Mouse (Mus musculus) layer of hippocampus, postnatal 36 days (tissue): Measurements from ENCODE around the gene Cox19. TPM values are rescaled to one million over a fixed set of nuclear protein-coding genes. Genes with fewer than 3 reads are reported as not detected.

Source experiments
- DNase-seq, 2 experiments: peaks; one replicate each; pipeline ENCODE4 v3.0.0; 2022
- total RNA-seq, 2 experiments: library from RNA; stranded (reverse); gene quantifications; 2 replicates each; pipeline ENCODE4 v1.2.3; 2021

Cox19 gene
- total RNA-seq, 2 experiments from 2014 or later = 68.6 to 76.3 TPM

DNA sequence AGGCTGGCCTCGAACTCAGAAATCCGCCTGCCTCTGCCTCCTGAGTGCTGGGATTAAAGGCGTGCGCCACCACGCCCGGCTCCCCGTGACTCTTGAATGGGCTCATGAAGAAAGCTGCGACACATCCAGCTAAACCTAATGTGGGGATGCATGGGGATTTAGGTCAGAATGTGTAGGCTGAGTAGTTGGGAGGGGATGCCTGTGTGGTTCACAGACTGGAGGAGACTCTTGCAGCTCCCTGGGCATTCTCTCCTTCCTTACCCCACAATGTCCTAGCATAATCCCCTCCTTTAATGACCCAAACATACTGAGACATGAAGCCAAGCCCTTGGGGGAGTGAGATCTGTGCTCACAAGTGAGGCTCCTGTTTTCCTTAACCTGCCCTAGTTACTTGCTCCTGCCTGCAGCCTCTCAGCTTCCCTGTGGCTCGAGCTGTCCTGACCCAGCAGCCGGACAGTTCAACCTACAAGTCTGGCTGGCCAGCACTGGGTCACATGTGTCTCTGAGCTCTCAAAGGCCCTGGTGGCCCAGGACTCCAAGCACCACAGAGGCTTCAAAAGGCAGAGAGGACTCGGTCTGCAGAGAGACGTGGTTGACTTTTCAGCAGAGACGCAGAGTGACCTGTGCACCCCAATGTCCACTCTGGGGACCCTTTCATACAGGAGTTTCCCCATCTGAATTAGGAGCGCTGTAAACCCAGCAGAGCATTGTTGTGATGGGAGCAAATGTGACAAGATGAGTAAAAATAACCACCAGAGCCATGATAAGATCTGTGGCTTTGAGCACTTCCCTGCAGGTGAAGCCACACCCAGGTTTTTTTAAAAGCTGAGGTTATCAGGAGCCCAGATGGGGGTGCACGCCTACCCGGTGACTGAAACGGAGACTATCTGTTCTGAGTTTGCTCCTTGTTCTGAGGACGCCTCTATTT is 30.6 kb upstream of the Cox19 start:
- DNase-seq = no peak

DNA sequence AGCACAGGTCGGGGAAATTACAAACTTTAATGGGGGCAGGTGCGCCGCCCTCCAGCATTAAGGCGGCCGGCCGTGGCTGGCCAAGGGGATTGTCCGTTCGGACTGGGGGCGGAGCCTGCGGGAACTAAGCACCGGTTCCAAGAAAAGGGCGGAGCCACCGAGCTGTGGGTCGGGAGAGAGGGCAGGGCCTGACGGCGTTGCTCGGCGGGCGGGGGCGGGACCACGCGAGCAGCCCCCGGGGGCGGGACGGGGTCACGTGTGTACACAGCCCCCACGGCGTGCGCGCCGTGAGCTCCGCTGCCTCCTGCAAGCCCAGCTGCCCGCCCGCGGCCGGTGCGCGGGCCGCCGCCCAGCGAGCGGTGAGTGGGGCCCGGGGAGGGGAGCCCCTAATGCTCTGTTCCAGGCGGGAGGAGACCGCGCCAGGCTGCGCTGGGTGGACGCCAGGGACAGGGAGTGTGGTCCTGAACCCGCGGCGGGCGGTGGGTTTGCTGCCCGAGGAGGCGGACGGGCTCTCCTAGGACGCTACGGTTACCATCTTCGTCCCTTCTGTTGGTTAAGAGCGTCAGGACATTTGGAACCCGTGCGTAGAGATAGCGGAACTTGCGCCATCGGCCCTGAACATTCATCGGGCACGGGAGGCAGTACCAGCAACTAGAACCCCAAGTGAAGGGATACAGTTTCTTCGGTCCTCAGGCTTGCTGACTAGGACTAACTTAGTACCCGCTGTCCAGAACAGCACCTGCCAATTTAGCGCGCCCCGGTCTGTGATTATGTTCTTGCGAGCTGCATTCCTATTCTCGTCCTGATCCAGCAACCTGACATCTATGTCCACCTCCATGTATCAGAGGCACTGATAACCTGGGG is 29.4 kb upstream of the Cox19 start:
- DNase-seq = peak; percentile 84 to 88

DNA sequence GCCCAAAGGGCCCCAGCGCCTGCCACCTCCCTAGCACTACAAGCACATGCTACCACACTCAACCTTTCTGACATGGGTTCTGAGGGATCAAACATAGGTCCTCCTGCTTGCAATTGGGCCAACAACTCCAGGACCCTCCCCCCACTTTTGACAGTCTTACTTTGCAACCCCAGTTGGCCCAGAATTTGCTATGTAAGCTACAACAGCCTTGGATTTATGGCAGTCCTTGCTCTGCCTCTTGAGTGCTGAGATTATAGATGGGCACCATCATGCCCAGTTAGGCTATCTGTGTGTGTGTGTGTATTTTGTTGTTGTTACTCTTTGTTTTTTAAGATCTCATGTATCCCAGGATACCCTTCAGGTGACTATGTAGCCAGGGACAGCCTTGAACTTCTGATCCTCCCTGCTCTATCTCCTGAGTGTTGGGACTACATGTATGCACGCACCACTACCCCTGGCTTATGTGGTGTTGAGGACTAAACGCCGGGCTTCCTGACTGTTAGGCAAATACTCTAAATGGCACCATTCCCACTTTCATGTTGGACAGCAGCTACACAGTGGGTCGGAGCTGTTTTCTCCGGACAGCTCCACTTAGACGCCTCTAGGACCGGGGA is 28.7 kb upstream of the Cox19 start:
- DNase-seq = no peak

DNA sequence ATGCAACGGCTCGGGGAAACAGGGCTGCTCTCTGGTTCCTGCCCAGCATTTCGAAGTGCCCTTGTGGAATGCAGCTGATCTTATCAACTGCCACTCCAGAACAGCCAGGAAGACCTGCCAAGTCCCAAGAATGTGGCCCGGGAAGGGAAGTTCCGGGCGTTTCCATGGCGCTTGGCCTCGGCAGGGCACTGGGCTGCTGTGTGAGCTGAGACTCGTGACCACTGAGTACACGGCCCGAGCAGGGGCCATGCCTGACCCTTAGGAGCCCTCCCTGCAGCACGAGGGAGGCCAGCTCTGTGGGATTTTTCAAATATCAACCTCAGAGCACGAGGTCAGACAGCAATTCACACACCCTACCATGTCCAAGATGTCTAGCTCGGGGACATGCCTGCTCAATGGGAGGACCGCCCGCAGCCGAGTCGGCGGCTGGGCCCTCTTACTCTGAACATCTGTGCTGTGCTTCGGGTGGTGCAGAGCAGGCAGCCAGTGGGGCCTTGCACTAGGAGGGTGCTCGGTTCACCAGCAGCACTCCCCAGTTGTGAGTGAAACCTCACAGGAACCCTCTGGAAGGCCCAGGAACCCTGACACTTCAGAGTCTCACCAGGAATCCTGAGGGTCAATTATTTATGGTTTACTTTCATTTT is 27.9 kb upstream of the Cox19 start:
- DNase-seq = no peak

GRCm38 (mm10) chr5:139378271-139378556 is 27.0 kb upstream of the Cox19 start:
- DNase-seq = no peak

GRCm38 (mm10) chr5:139377468-139378270 is 26.5 kb upstream of the Cox19 start, which contains the start of gene Gpr146:
Gene Gpr146, plus strand, starts transcription at chr5:139377697.
- DNase-seq = no peak

DNA sequence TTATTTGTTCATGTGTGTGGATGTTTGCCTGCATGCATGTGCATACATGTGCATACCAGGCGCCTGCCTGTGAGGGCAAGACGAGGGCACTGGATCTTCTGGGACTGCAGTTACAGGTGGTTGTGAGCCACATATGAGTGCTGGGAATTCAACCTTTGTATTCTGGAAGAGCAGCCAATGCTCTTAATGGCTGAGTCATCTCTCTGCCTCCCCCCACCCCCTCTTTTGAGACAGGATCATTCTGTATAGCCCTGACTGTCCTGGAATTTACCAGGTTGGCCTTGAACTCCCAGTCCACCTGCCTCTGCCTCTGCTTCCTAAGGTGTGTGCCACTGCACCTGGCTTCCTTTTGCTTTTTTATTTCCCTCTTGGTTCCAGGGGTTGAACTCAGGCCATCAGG is 23.6 kb upstream of the Cox19 start:
- no peak for DNase-seq

DNA sequence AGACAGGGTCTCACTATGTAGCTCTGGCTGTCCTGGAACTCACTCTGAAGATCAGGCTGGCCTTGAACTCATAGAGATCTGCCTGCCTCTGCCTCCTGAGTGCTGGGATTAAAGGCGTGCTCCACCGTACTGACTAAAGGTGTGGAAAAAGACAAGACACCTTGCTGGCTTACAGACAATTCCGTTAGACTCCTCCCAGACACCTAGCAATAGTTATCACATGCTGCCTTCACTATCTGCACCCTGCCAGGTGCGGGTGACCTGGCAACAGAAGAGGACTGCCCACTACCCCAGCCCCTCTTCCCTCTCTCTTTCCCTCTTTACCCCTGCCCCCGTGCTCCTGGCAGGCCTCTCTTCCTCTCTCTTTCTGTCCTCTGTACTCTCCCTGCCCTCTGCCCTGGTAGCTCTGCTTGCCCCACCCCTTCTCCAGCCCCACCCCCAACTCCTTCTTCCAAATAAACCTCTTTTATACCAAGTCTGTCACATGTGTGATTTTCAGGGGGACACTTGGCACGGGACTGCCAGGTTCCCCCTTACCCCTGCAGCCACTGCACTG is 22.7 kb upstream of the Cox19 start:
- no peak for DNase-seq

DNA sequence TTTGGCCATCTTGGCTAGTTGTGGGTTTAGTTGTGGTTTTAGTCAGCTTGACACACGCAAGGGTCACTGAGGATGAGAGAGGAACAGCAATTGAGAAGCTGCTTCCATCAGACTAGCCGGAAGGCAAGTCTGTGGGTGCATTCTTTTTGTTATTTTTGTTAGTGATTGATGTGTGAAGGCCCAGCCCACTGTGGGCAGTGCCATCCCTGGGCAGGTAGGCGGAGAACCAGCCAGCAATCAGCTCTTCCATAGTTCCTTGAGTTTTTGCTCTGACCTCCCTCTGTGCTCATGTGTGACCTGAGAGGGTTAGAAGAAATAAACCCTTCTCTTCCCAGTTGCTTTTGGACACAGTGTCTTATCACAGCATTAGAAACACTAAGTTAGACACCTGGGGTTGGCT is 21.9 kb upstream of the Cox19 start:
- DNase-seq = no peak

DNA sequence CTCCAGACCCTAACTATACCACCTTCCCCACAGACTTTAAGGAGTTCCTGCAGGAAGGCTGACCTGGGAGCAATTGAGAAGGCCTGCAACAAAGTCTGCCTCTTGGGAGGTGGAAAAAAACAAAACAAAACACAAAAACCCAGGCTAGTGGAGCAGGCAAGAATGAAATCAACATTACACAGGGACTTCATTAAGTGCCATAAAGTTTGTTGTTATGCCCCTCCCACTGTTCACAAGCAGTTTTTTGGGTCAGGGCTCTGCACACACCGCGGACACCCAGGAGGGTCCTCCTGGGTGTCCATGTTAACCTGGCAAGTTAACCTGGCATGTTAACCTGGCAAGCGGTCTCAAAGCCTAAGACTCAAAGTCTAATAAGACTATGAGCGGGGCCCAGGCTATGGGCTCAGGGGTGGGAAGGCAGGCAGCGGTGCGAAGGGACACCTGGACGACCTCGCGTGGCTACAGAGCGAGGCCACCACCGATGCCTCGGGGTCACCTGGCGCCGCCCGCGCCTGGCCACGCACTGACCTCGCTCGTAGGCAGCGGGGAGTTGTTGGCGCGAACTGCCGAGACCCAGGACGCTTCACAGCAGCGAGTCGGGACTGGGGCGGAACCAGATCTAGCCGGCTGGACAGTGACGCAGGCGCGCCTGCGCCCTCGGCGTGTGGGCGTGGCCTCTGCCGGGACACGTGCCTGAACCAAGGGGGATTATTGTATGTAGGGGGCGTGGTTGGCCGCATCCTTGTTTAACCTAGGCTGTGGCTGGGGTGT is 20.6 kb upstream of the Cox19 start:
- DNase-seq = peak; percentile 82 to 84

GRCm38 (mm10) chr5:139371118-139371517 is 19.9 kb upstream of the Cox19 start:
- no peak for DNase-seq

DNA sequence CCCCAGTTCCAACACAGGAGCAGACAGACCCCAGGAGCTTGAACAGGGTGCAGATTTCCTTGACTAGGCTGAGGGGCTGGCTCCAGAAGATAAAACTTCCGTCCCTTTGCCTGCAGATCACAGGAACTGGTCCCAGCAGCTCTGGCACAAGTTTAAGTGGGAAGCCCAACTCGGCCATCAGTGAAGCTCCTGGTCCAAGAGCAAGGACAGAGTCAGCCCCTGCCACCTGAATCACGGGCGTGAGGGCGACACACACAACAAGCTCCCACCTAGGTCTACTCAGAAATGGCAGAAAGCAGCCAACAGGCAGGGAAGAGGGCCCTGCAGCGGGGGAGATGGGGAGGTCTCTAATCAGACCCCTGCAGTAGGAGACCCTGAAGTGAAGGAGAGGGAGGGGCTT is 19.1 kb upstream of the Cox19 start:
- no peak for DNase-seq

DNA sequence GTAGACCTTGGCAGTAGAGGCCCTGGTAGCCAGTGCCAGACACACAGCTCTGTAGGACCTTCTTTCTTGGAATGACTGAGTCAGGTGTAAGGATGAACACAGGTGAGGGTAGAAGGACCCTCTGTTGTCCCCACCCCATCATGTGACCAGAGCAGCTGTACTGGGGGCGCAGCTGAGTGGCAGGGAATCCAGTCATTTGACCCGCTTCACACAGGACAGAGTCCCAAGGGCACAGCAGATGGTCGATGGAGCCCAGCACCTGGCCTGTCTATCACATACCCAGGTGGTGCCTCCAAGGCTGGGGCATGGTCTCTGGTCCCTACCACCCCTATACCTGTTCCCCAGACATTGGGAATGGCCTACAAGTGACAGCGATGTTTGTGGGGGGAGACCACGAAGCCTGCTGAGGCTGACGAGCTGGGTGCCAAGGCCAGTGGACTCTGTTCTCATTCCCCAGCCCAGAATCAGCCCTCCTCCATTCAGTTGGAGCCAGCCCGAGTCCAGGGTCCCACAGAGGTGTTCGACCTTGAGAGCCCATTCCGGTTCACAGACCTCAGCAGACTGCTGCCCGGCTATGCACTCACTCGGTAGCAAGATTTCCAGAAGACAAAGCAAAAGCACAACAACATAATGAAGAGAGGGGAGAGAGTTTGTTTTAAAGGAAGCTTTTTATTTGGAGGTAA is 17.6 kb upstream of the Cox19 start:
- DNase-seq = no peak

GRCm38 (mm10) chr5:139367884-139368458 is 16.8 kb upstream of the Cox19 start:
- DNase-seq = no peak

DNA sequence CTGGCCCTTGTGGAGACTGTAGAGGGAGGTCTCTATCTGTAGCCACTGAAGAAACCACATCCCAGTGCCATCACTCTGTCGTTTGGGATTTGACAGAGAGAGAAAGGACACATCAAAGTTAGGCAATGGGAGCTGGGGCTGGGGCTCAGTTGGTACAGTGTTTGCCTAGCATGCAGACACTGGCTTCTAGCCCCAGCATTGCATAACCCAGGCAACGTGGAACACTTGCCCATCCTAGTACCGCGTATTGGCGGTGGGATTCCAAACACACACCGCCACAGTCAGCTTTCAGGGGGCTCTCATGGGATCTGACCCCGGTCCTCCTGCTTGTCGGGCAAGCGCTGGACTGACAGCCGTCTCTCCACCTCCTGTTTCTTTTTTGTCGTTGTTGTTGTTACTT is 15.3 kb upstream of the Cox19 start:
- DNase-seq = no peak

- DNase-seq = no peak
These were observed 14.6 kb upstream of the Cox19 start for GRCm38 (mm10) chr5:139365827-139366226.

DNA sequence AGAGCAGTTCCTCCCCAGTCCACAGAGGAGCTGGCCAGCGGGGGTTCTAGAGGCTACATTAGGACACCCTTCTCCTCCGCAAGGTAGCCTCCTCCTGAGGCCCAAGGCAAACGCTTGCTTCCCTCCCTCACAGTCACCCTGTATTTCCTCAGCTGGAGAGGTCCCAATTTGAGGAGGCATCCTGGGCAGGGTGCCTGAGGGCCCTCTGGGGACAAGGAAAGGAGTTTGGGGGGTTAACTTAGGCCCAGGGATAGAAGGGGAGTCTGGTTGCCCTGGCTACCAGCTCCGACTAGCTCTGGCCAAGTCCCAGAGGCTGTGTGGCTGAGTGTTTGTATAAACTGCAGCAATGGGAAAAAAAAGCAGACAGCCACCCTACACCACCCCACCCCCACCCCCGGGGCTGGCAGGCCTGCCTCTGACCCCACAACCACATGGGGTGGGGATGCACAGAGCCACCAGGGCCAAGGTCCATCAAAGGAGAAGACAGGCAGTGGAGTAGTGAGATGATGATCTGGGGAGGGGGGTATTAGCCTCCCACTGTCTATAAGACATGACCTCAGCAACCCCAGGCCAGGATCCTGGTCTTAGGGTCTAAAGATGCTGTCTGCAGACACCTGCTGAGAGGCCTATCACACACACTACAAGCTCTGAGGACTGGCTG is 13.8 kb upstream of the Cox19 start:
- no peak for DNase-seq

- DNase-seq = peak; percentile 84 to 88
These were observed 13.2 kb upstream of the Cox19 start for GRCm38 (mm10) chr5:139364260-139364910.

- DNase-seq = no peak
These were observed 12.6 kb upstream of the Cox19 start for GRCm38 (mm10) chr5:139363858-139364257.
